Mouse (Mus musculus) c-Kit-positive CD71-positive TER-119-negative erythroid progenitor cells, embryonic 14.5 days (primary cell): ENCODE data around the gene Spocd1.

ENCODE experiments used
- DNase-seq: peaks from one replicate; pipeline ENCODE4 v3.0.0-alpha.2; 2013; ENCODE audit warnings: low read depth

The Spocd1 gene

DNA sequence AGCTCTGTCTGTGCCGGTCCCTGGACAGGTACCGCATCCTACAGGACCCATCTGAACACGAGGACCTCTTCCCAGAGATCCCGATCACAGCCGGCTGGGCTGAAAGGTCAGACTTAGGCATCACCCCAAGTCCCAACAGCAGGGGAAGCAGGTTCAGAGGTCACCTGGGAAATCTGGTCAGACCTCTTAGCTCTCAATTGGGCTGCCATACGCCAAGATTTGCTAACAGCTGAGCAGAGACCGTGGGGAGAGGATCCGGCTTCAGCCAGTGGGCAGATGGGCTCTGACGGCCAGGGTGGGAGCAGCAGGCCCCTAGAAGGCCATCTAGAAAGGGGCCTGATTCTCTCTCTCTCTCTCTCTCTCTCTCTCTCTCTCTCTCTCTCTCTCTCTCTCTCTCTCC is 45.2 kb downstream of the Spocd1 start:
- no peak for DNase-seq

DNA sequence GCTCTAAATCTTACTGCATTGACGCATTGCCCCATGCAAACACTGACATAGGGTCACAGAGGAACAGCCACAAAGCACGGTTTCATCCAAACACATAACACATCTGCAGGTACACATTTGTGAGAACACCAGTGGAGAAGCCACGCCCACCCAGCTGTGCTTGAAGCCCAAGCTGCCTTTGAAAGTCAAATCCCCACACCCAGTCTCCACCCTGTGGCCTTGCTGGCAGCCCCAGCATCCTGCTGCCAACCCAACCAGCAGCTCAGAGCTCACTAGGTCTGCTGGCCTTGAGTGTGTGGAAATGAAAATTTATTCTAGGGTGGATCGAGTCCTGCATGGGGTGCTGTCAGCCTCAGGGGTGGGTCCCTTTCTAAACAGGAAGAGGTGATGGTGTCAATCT is 48.2 kb downstream of the Spocd1 start:
- DNase-seq, result no peak

DNA sequence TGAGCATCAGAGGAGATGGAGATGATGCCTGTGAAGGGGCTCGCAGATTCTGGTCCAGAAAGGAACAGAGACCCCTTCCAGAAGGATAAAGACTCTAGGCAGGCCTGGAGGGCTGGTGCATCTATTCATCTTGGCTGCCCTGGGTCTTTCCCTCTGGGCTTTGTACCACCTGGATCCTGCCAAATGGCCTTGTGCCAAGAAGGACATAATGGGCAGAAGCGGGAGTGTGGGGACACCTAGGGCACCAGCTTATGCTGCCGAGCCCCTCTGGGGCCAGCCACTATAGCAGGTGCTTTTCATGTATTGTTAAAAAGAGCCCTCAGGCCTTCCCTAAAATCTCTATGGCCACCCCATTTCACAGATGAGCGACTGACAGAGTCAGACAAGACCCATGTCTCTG is 49.2 kb downstream of the Spocd1 start:
- DNase-seq, result no peak

DNA sequence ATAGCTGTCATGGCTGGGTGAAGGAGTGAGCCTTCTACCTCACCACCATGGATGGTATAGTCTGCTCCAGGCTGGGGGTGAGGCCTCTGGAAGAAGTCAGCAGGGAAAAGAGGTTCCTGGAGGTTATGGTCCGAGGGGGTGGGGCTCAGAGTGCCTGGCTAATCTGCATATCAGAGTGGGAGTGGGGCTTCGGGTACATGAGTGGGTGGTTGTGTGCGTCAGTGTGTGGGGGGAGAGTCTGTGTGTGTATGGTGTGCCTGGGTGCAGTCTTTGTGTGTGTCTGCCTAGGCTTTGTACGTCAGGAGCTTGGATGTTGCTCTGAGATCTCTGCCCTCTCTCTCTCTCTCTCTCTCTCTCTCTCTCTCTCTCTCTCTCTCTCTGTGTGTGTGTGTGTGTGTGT is 49.9 kb downstream of the Spocd1 start:
- DNase-seq, result no peak

DNA sequence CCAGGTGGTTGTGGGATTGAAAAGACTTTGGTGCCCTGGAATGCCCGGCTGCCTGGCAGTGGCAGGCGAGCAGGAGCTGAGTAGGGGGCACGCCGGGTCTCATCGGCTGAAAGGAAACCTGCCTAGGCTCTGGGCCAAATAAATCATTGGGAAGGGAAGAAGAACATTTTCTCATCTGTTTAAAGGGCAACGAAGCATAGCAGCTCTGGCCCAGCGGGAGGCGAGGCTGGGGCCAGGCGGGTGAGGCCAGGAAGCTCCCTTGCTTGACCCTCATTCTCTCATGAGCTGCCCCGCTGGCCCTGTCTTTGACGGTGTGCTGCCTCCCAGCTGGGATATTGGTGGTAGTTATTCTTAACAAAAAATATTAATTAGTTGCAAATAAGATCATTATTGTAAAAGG is 52.6 kb downstream of the Spocd1 start:
- DNase-seq, result no peak

DNA sequence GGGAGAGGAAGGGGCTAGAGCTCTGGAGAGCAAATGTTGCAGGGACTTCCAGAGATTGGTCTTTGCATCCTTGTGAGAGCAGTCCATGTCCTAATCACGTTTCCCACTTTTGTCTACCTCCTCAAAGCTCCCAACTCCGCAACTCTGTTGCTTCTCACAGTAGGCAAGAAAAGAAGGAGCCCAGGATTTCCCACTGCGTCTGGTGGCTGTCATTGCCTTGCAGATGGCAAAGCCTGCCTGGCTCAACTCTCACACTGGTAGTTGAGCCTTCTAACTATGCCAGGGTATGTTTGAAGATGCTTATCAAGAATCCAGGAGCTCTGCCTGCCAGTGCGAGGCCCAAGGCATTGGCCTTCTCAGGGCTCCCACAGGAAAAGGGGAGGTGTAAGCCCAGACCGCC is 54.0 kb downstream of the Spocd1 start:
- DNase-seq, result no peak

DNA sequence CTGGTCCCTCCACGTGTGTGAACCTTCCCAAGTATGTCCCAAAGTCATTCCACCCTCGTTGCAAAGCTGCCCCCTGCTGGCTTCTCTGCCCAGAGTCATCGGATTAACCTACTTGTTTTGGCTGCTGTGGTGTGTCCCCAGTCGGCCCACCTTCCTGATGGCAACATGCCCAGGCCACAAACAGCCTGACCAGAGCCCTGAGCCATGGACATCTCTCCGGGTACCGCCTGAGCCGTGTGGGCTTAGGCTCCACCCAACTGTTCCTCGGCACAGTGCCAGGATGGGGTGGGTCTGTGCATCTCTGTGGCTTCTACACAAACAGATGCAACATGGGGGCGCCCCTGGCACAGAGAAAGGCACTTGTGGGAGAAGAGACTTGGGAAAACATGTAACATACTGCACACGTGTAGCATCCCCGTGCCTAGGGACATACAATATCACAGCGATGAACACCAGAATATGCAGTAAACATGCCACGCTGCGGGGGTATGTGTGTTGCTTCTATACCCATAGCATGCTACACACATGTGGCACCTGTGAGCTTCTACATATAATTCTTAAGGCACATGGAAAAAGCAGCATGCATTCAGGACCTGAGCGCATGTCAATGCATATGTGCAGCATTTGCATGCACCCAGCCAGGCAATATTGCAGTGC is 54.8 kb downstream of the Spocd1 start:
- no peak for DNase-seq

DNA sequence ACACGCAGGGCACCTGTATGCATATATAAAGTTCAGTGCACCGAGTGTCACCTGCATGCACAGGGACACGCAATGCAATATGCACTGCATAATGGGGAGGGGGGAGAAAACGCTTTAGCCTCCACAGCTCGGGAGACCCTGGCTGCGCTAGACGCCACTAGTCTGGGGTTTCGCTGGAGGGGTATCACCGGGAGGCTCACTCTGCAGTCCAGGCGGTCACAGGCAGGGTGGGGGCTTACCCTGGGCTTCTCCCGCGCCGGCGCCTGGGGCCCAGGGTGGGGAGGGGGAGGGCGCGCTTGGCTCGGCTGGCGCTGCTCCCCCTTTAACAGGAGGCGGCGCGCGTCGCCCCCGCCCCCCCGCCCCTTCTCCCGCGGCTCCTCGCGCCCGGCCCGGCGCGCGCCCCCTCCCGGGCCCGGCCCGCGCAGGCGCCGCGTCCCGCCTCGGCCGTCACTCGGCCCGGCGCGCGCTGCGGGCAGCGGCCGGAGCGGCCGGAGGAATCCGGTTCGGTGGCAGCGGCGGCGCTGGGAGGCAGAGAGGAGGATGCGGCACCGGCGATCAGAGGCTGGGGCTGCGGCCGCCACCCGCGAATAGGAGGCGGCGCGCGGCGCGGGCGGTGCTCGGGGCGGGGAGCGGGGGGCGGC is 55.5 kb downstream of the Spocd1 start, which contains the start of gene Adgrb2:
Adgrb2 (plus strand) TSS at position 450 of the 641 bp plus-strand sequence.
- DNase-seq, result no peak

DNA sequence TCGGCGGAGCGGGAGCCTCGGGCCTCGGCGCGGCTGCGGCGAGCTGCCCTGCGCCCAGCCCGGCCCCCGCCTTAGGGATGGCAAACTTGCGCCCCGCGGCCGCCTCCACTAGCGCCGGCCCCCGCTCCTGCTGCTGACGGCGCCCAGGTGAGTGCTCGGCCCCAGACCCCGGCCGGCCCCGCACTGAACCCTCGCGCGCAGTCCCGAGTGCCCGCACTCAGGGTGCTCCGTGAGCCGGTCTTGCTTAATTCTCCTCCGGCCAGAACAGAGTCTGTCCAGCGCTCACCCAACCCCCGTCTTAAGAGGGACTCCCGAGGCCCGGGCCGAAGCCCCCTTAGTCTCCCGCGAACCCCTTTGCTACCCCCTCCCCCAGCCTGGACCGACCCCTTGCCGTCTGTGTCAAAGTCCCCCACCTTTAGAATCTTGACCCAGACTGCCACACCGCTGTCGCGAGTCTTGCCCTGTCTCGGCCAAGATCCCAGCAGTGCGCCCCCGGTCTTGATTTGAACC is 56.2 kb downstream of the Spocd1 start:
- no peak for DNase-seq

DNA sequence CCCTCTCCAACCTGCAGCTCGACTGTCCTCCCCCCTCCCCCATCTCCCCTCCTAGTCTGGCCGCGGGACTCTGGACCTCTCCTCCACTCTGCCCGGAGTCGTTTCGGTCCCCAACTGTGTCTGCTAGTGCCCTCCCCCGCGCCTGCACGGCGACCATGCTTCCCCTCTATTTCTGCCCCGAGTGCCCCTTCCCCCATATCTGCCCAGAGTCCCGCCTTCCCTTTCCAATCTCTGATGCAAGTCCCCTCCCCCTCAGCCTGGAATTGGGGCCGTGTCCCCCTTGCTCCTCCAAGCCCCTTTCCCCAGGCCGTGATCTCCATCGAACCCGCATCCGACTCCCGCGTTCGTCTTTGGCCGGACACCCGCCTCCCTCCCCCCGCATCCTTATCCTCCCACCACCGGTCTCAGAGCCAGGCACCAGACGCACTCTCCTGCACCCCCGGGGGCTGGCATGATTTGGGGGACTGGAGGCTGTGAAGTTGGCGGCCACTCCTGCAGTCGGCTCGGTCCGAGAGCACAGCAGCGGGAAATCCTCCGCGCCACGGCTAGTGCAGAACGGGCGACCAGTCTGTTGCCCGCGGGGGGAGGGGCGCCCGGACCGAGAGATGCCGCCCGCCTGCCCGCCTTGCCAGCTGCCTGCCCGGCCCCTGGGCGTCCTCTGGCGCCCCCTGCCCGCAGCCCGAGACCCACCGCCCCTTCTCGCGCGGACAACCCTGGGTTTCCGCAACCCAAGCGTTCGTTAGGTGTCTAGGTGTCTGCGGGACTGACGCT is 56.8 kb downstream of the Spocd1 start:
- no peak for DNase-seq

DNA sequence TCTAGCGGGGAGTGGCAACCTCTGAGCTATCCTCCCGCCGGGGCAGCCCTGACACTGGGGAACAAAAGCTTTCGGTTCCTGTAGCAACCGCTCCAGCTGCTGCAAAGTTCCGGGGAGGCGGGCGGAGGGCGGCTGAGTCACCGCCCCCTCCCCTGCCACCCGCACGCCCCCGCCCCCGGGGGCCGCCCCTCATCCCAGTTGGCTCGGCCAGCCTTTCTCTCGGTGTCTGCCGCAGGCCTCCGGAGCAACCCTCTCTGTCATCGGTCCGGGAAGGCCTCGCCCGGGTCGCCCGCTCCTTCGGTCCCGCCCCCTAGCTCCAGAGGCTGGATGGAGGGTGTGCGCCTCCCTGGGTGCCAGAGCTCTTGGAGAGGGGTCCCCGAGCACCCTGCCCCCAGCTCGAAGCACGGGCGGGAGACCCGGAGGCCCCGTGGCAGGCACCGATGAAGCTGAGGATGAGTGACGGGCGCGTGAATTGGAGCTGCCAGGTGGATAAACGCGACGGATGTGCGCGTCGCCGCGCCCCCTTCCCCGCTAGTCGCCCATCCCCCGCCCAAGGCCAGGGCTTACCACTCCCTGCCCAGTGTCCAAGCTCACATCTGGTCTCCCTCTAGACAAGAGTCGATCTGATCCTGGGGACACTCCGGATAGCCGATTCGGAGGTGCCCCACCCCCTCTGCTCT is 58.9 kb downstream of the Spocd1 start:
- no peak for DNase-seq

DNA sequence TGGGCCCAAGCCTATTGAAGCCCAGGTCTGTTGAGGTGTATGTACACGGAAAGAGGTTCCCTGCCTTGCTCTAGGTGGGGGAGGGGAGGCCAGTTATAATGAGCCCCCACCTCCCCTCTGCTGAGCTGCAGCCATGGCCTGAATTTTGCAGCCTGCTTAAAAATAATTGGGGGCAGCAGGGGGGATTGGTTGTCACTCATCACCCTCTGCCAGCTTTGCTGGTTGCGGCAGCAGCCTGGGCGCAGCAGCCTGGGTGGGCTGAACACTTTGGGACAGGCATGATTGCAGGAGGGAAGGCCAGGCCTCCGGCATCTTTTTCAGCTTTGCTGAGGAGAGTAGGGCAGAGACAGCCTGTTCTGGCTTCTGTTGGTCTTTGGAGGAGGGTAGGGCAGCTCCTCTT is 60.9 kb downstream of the Spocd1 start:
- no peak for DNase-seq

DNA sequence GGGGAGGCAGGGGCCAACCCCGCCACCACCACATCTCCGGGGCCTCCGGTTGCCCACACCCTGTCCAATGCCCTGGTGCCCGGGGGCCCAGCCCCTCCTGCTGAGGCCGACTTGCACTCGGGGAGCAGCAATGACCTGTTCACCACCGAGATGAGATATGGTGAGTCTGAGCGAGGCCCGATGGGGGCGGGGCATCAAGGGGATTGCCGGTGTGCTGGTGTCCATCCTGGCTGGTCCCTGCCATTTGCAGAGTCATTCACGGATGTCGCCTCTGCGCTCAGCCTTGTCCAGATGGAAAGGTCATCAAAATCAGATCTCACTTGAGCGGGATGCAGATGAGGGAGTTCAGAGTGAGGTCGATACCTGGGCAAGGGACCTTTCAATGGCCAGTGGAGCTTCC is 63.7 kb downstream of the Spocd1 start:
- DNase-seq, result no peak

DNA sequence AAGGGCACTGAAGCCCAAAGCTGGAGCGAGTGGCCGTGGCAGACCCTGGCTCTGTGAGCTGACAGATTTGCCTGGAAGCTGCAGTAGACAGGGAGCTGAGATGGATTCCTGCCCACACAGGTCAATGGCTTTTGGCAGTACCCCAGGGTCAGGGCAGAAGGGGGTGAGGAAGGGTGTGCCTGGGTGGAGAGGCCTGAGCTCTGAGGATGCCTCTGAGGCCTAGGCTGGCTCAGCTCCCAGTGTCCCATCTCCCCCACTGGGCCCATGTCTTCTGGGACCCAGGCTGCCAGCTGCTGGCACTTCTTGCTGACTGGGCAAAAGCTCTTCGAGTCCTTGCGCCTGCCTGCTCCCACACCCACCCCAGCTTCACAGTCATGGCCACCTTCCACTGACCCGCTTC is 64.2 kb downstream of the Spocd1 start:
- no peak for DNase-seq

DNA sequence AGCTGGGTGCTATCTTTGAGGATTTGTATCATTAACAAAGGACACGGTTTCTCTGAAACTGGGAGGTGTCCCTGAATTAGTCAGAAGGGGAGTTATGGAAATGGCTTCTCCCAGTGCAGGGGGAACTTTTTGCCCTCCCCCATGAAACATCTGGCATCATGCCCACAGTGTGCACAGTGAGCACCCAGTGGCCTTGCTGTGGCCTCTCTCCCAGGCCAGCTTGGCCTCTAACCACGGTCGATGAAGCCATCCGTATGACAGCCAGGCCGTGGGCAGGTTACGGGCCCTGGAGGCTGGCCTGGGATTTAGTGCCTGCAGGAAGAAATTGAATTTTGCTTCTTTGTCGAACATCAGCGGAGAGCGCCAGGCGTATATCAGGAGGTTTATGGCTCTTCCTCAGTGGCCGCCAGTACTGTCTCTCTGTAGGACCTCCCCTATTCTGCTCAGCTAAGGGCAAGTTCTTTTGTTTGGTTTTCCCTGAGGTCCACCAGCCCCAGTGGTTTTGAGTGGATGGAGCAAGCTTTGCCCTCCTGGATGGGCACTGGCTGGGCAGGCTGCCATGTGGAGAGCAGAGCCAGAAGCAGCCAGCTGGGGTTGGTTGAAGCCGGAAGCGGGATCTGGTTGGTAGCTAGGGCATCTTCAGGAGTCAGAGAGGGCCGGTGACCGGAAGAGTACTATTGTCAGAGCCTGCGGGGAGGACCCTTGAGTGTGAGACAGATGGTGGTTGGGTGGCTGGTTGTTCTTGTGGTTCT is 65.1 kb downstream of the Spocd1 start:
- no peak for DNase-seq

DNA sequence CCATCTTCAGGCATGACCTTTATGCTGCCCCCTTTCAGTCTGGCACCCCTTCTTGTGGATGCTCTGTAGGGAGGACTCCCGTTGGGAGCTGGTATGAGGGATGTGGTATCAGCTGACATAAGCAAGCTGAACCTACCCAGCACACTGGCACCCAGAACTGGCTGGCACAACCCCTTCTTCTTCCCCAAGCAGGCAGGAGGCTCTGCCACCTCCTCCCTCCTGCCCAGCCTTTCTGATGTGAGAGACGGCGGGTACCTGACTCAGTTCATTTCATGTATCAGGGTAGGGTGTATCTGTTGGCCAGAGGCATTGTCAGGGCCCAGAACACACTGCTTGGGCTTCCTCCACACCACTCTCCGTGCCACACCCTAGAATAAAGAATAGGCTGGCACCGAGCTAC is 65.7 kb downstream of the Spocd1 start:
- no peak for DNase-seq

DNA sequence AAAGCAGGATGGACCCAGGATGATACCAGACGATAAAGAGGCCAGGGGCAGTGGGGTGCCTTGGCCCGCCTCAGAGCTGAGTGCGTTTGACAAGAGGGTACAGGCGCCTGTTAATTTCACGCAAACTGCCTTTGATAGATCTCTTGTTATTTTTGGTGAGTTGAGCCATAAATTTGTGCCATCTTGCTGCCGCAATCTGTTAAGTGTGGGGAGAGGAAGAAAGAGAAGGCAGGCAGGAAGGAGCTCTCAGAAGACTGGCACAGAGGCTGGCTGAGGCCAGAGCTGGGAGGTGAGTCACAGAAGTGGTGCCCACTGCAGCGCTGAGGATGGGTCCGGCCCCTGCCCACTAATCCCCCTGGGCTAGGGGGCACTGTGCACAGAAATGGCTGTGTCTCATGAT is 66.2 kb downstream of the Spocd1 start:
- no peak for DNase-seq

DNA sequence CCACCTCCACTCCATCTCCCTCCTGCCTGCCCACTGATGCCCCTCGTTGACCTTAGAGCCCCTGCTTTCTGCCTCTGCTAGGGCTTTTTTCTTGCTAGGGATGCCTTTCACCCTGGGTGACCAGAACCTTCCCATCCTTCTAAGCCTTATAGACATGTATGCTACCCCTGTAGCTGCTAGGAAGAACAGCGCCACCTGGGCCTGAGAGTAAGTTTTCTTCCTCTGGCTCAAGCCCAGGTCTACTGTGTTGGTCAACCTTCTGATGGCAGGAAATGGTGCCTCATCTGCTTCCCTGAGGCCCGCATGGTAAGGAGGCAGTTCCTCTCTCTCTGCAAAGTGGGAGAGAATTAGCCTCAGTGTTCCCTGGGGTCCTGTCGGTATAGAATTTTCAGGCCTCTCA is 67.0 kb downstream of the Spocd1 start:
- no peak for DNase-seq

DNA sequence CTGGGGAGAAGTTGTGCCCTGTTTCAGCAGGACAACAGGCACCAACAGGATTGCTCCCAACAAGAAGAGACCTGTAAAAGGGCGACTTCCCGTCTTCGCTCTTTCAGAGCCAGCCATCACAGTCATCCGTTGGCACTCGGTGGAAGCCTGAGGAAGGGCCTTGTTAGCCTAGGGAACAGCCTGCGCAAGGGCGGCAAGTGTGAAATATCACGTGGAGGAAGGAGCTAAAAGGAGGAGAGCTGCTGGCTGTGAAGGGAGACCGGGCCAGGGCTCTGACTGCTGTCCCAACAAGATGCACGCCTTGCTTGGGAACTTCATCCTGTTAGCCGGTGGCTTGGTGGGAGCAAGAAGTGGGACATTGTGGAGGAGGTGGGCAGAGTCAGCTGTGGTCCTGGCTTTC is 69.1 kb downstream of the Spocd1 start:
- no peak for DNase-seq

DNA sequence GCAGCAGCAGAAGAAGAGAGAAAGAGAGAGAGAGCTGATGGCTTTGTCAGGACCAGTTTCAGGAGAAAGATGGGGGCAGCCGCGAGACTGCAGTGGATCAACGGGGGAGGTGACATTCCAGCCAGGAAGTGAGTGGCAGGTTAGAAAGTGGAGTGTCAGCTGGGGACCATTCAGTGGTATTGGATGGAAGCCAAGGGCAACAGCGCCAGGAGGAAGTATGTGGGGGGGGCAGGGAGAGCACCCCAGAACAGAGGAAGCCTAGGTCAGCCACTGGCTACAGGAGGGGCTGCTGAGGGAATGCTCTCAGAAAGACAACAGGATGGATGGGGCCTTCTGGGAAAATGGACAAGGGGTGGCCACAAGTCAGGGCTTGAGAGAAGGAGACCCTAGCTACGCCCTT is 72.7 kb downstream of the Spocd1 start:
- no peak for DNase-seq

DNA sequence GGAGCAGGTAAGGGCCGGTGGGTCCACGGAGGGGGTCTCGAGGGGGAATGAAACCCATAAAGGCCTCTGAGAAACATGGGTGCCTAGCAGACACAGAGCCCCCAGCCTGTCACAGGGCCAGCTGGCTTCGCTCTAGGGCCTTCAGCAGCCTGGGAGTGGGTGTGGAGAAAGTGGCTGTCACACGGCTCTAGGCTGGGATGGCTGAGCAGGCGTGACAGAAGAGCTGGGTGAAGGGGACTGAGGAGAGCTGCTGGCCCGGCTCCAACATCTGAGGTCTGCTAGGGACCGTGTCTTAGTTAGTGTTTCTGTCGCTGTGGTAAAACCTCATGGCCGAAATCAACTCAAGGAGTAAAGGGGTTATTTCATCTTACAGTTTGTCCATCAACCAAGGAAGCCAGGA is 73.1 kb downstream of the Spocd1 start:
- DNase-seq, result no peak

DNA sequence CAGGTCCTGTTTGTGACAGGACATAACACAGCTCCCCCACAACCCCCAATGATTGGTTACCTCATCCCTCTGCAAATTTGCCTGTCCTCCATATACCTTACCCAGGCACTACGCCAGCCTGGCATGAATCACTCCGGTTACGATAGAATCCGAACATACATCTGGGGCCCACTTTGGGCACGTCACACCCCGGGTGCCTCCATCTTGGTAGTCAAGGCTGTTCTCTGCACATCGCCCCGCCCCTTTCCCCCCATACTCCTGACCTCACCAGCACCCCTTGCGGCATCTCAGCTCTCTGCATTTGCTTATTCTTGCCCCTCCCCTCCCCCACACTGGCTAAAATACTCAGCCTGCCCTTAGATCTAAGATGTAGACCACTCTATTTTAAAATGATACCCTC is 76.5 kb downstream of the Spocd1 start:
- no peak for DNase-seq
